Mouse (Mus musculus) midbrain, embryonic 11.5 days (tissue): ENCODE measurements around the gene Katna1. TPM values are rescaled to one million over a fixed set of nuclear protein-coding genes. Genes with fewer than 3 reads are reported as not detected.
A peak's percentile ranks its signal among the peaks of the same experiment; 100 is the strongest.

ENCODE experiments used
- ATAC-seq: fragments of 200-750 bp; cut with Nextera tagmentation; 2 replicates; pipeline ENCODE4 v1.8.0; 2017; ENCODE audit warnings: moderate TSS enrichment, moderate library complexity; ENCODE audit not compliant: low FRiP score
- DNase-seq: peaks from one replicate; pipeline ENCODE4 v3.0.0; 2015; ENCODE audit warnings: low spot score; ENCODE audit errors: missing footprints
- H3K27ac ChIP-seq: fragments of 300-500 bp; sonication (generic); 2 replicates; pipeline ENCODE4 v1.5.1; 2014; ENCODE audit warnings: low read depth, low read length
- H3K27me3 ChIP-seq: fragments of 300-500 bp; sonication (generic); 2 replicates; pipeline ENCODE4 v1.6.1; 2014; ENCODE audit warnings: mild to moderate bottlenecking, low read length, moderate library complexity, mixed read lengths; ENCODE audit not compliant: control insufficient read depth, insufficient read depth
- H3K36me3 ChIP-seq: fragments of 300-500 bp; sonication (generic); 2 replicates; pipeline ENCODE4 v1.6.1; 2014; ENCODE audit warnings: mild to moderate bottlenecking, low read length, moderate library complexity, mixed read lengths; ENCODE audit not compliant: control insufficient read depth, insufficient read depth
- H3K4me1 ChIP-seq: fragments of 300-500 bp; sonication (generic); 2 replicates; pipeline ENCODE4 v1.6.1; 2014; ENCODE audit warnings: low read length; ENCODE audit not compliant: control insufficient read depth, insufficient read depth
- H3K4me2 ChIP-seq: fragments of 300-500 bp; sonication (generic); 2 replicates; pipeline ENCODE4 v1.6.1; 2014; ENCODE audit warnings: mild to moderate bottlenecking, moderate library complexity
- H3K4me3 ChIP-seq: fragments of 300-500 bp; sonication (generic); 2 replicates; pipeline ENCODE4 v1.5.1; 2014; ENCODE audit warnings: low read depth, low read length
- H3K9ac ChIP-seq: fragments of 300-500 bp; sonication (generic); 2 replicates; pipeline ENCODE4 v1.6.1; 2014; ENCODE audit warnings: low read length
- H3K9me3 ChIP-seq: fragments of 300-500 bp; sonication (generic); 2 replicates; pipeline ENCODE4 v1.6.1; 2016; ENCODE audit warnings: low read length; ENCODE audit not compliant: control insufficient read depth
- WGBS: fragments of 180-500 bp; shearing (Covaris S2); extraction: QIAGEN DNeasy Blood & Tissue Kit; methylation state at CpG from one replicate; pipeline ENCODE4 v1.1.7; 2014; 5-methylcytosine and 5-hydroxymethylcytosine counted together
- polyA plus RNA-seq: library from polyadenylated mRNA; unstranded; fragments of >200 nt; fragmentation: Nextera tagmentation; extraction: Ambion mirVana; gene quantifications from 2 replicates; pipeline ENCODE4 v1.2.1, GENCODE M21; 2014

The Katna1 gene
- 73.1 and 73.8 TPM in 2 replicates for polyA plus RNA-seq

- WGBS = under 1% methylated on average over 49 of the region's 49 CpGs
Measured at GRCm38 (mm10) chr10:7725751-7726500, at the start of gene Katna1. Katna1 (plus strand) TSS chr10:7726000.

GRCm38 (mm10) chr10:7680731-7681301 is 45.0 kb upstream of the Katna1 start, which contains the start of the genes Pcmt1 and Lats1:
Pcmt1 (minus strand) TSS chr10:7681136.
Lats1 (plus strand) TSS chr10:7681214.
- Histone ChIP-seq H3K9me3 (no peaks in the 10 kb centered on the region), H3K36me3 (peaks cover 16% of the 10 kb centered on the region), H3K9ac (peak within 1 kb of the TSS; percentile 99), H3K4me1 (peaks cover 20% of the 10 kb centered on the region), H3K4me2 (peak within 1 kb of the TSS; percentile 70), H3K27ac (peak within 1 kb of the TSS; percentile 89), H3K27me3 (no peaks in the 10 kb centered on the region), H3K4me3 (peak within 1 kb of the TSS; percentile 98)
- ATAC-seq (peak; percentile 94), DNase-seq (peak; percentile 97)
- WGBS = under 1% methylated on average over 64 of the region's 65 CpGs

More at GRCm38 (mm10) chr10:7725751-7726500, at the start of gene Katna1:
- H3K27me3 ChIP-seq = no peaks in the 10 kb centered on the region
- peak within 1 kb of the TSS; percentile 87 for H3K4me2 ChIP-seq
- ATAC-seq = peak; percentile 98
- peak; percentile 99 for DNase-seq
- H3K36me3 ChIP-seq = no peaks in the 10 kb centered on the region
- peaks cover 3% of the 10 kb centered on the region for H3K4me1 ChIP-seq
- H3K27ac ChIP-seq = no peak within 1 kb of the TSS
- no peaks in the 10 kb centered on the region for H3K9me3 ChIP-seq
- H3K4me3 ChIP-seq = peak within 1 kb of the TSS; percentile 82
- H3K9ac ChIP-seq = peak within 1 kb of the TSS; percentile 78

- peaks cover 12% of the 10 kb centered on the region for H3K36me3 ChIP-seq
- no peaks in the 10 kb centered on the region for H3K27me3 ChIP-seq
- H3K4me2 ChIP-seq = peak overlapping the region; percentile 70
- DNase-seq (peak; percentile 96), ATAC-seq (peak; percentile 88)
- 1% methylated on average over 53 of the region's 64 CpGs for WGBS
- peak overlapping the region; percentile 98 for H3K4me3 ChIP-seq
- H3K9ac ChIP-seq = peak overlapping the region; percentile 99
- H3K4me1 ChIP-seq = peaks cover 20% of the 10 kb centered on the region
- no peaks in the 10 kb centered on the region for H3K9me3 ChIP-seq
- H3K27ac ChIP-seq = peak overlapping the region; percentile 89
Measured at GRCm38 (mm10) chr10:7681343-7682025, 44.3 kb upstream of the Katna1 start.

- peak overlapping the region; percentile 98 for H3K4me3 ChIP-seq
- H3K4me2 ChIP-seq = peak overlapping the region; percentile 70
- no peak overlapping the region for H3K27ac ChIP-seq
- H3K9ac ChIP-seq = peak overlapping the region; percentile 99
- peaks cover 20% of the 10 kb centered on the region for H3K4me1 ChIP-seq
- no peaks in the 10 kb centered on the region for H3K9me3 ChIP-seq
- DNase-seq (no peak), ATAC-seq (no peak)
- H3K36me3 ChIP-seq = 0 out of 2 replicates have a peak, but pooled peaks cover 7% of the 10 kb centered on the region
- no peaks in the 10 kb centered on the region for H3K27me3 ChIP-seq
- WGBS = 73% methylated on average over 3 of the region's 3 CpGs
Measured at GRCm38 (mm10) chr10:7682249-7682648, 43.6 kb upstream of the Katna1 start.

GRCm38 (mm10) chr10:7686902-7687301 is 38.9 kb upstream of the Katna1 start:
- Histone ChIP-seq H3K9me3 (no peaks in the 10 kb centered on the region), H3K27me3 (no peaks in the 10 kb centered on the region), H3K9ac (no peak overlapping the region), H3K4me3 (no peak overlapping the region), H3K36me3 (peaks cover 2% of the 10 kb centered on the region; the same call in 1 of the 2 replicates), H3K27ac (no peak overlapping the region), H3K4me1 (peaks cover 9% of the 10 kb centered on the region), H3K4me2 (no peak overlapping the region)
- no peak for DNase-seq
- WGBS = 95% methylated on average over 6 of the region's 6 CpGs
- ATAC-seq = no peak

- no peak overlapping the region for H3K4me3 ChIP-seq
- H3K9ac ChIP-seq = no peak overlapping the region
- no peak for ATAC-seq
- H3K27ac ChIP-seq = no peak overlapping the region
- no peaks in the 10 kb centered on the region for H3K27me3 ChIP-seq
- H3K4me1 ChIP-seq = no peaks in the 10 kb centered on the region
- H3K4me2 ChIP-seq = no peak overlapping the region
- H3K9me3 ChIP-seq = no peaks in the 10 kb centered on the region
- no peak for DNase-seq
- H3K36me3 ChIP-seq = peaks cover 21% of the 10 kb centered on the region
Measured at GRCm38 (mm10) chr10:7695286-7695685, 30.5 kb upstream of the Katna1 start.

- no peak for ATAC-seq
- peaks cover 33% of the 10 kb centered on the region for H3K36me3 ChIP-seq
Measured at GRCm38 (mm10) chr10:7700120-7700519, 25.7 kb upstream of the Katna1 start.

GRCm38 (mm10) chr10:7702586-7702985 is 23.2 kb upstream of the Katna1 start:
- ATAC-seq = no peak
- H3K9me3 ChIP-seq = no peaks in the 10 kb centered on the region
- peaks cover 31% of the 10 kb centered on the region for H3K36me3 ChIP-seq
- H3K4me3 ChIP-seq = no peak overlapping the region
- no peak for DNase-seq
- no peaks in the 10 kb centered on the region for H3K27me3 ChIP-seq
- no peaks in the 10 kb centered on the region for H3K4me1 ChIP-seq
- 98% methylated on average over 6 of the region's 6 CpGs for WGBS
- no peak overlapping the region for H3K27ac ChIP-seq
- no peak overlapping the region for H3K4me2 ChIP-seq
- no peak overlapping the region for H3K9ac ChIP-seq

More at GRCm38 (mm10) chr10:7700120-7700519, 25.7 kb upstream of the Katna1 start:
- no peaks in the 10 kb centered on the region for H3K4me1 ChIP-seq
- no peaks in the 10 kb centered on the region for H3K9me3 ChIP-seq
- H3K9ac ChIP-seq = no peak overlapping the region
- no peaks in the 10 kb centered on the region for H3K27me3 ChIP-seq
- no peak overlapping the region for H3K27ac ChIP-seq
- H3K4me3 ChIP-seq = no peak overlapping the region
- no peak overlapping the region for H3K4me2 ChIP-seq
- DNase-seq = no peak
- WGBS = 94% methylated on average over 3 of the region's 3 CpGs
